Mouse (Mus musculus) CH12.LX (cell line): ENCODE data around the gene Zfyve9.

Source experiments
- EP300 ChIP-seq: IDR thresholded peaks from 2 replicates; pipeline ENCODE4 v1.6.1; 2011; ENCODE audit warnings: low read length, improper control_type of control experiment
- POLR2A ChIP-seq: IDR thresholded peaks from 2 replicates; pipeline ENCODE4 v1.6.1; 2011; ENCODE audit warnings: low read depth, mild to moderate bottlenecking, improper control_type of control experiment, low read length
- SMC3 ChIP-seq: IDR thresholded peaks from 2 replicates; pipeline ENCODE4 v1.6.1; 2011; ENCODE audit warnings: low read depth, low read length, improper control_type of control experiment
- ZC3H11A ChIP-seq: IDR thresholded peaks from 2 replicates; pipeline ENCODE4 v1.6.1; 2012; ENCODE audit warnings: low read depth, mild to moderate bottlenecking, inconsistent platforms, low read length, improper control_type of control experiment
- ZNF384 ChIP-seq: IDR thresholded peaks from 2 replicates; pipeline ENCODE4 v1.6.1; 2012; ENCODE audit warnings: low read depth, low read length, improper control_type of control experiment, inconsistent platforms

DNA sequence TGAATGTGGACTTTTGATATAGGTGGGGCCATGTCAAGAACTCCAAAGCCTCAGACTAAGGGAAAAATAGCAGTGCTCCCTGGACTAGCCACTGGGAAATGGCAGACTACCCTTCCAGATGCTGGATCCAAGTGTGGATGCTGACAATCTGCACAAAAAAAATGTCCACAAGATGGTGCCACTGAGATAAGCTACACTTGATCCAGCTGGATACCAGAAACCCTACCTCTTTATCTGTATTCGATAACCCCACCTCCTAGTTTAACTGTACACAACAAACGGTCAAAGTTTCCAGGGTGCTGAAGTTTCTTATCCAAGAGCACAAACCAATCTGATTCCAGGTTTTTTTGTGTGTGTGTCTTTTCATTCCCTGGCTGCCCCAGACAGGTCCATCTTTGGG, 116.2 kb downstream of the Zfyve9 start:
- no peak for TF ChIP-seq EP300
- no peak for TF ChIP-seq ZNF384
- TF ChIP-seq ZC3H11A, result no peak
- no peak for TF ChIP-seq POLR2A
- peak; percentile 47 for TF ChIP-seq SMC3
